Mouse (Mus musculus): Measurements from ENCODE around the gene Nms. TPM values are rescaled to one million over a fixed set of nuclear protein-coding genes. Genes with fewer than 3 reads are reported as not detected.

Nms gene
- not detected in 2 replicates for polyA plus RNA-seq (2011; ENCODE audit: insufficient read depth, insufficient read length, low replicate concordance, missing spikeins)

- H3K4me3 ChIP-seq (replicated peaks; ENCODE audit: control insufficient read depth, low read depth, low read length), result no peak within 1 kb of the TSS
- H3K27ac ChIP-seq (ENCODE audit: control insufficient read depth, insufficient read depth, low read depth, low read length, poor library complexity), result no peak within 1 kb of the TSS
- TF ChIP-seq CTCF (IDR thresholded peaks at IDR 0.05; ENCODE audit: control insufficient read depth, insufficient read depth, low read length) (no peak), POLR2A (IDR thresholded peaks at IDR 0.05; ENCODE audit: borderline replicate concordance, control insufficient read depth, low read depth, low read length) (no peak)
- 71% methylated on average over 6 of the region's 6 CpGs for WGBS
- H3K4me1 ChIP-seq (ENCODE audit: control insufficient read depth, insufficient read depth, low read length), result no peaks in the 10 kb centered on the region
These were observed at the start of gene Nms for GRCm38 (mm10) chr1:38938849-38939248. Nms (plus strand) TSS chr1:38939149.

- H3K27ac ChIP-seq (ENCODE audit: control insufficient read depth, insufficient read depth, low read depth, low read length, poor library complexity), result peak overlapping the region; percentile 12; the same call in 1 of the 2 replicates
- 67% methylated on average over 5 of the region's 5 CpGs for WGBS
- no peaks in the 10 kb centered on the region for H3K4me1 ChIP-seq (ENCODE audit: control insufficient read depth, insufficient read depth, low read length)
- TF ChIP-seq CTCF (IDR thresholded peaks at IDR 0.05; ENCODE audit: control insufficient read depth, insufficient read depth, low read length) (no peak), POLR2A (IDR thresholded peaks at IDR 0.05; ENCODE audit: borderline replicate concordance, control insufficient read depth, low read depth, low read length) (no peak)
- no peak overlapping the region for H3K4me3 ChIP-seq (replicated peaks; ENCODE audit: control insufficient read depth, low read depth, low read length)
These were observed 47.5 kb upstream of the Nms start for GRCm38 (mm10) chr1:38891444-38891843.

- Histone ChIP-seq H3K27ac (ENCODE audit: control insufficient read depth, insufficient read depth, low read depth, low read length, poor library complexity) (no peak overlapping the region), H3K4me3 (replicated peaks; ENCODE audit: control insufficient read depth, low read depth, low read length) (no peak overlapping the region), H3K4me1 (ENCODE audit: control insufficient read depth, insufficient read depth, low read length) (no peaks in the 10 kb centered on the region)
- TF ChIP-seq POLR2A (IDR thresholded peaks at IDR 0.05; ENCODE audit: borderline replicate concordance, control insufficient read depth, low read depth, low read length) (no peak), CTCF (IDR thresholded peaks at IDR 0.05; ENCODE audit: control insufficient read depth, insufficient read depth, low read length) (no peak)
- 78% methylated on average over 5 of the region's 5 CpGs for WGBS
These were observed 45.9 kb upstream of the Nms start for GRCm38 (mm10) chr1:38893081-38893480.

- Histone ChIP-seq H3K27ac (ENCODE audit: control insufficient read depth, insufficient read depth, low read depth, low read length, poor library complexity) (peak within 1 kb of the TSS; percentile 58), H3K4me1 (ENCODE audit: control insufficient read depth, insufficient read depth, low read length) (no peaks in the 10 kb centered on the region; the same call in 1 of the 2 replicates), H3K4me3 (replicated peaks; ENCODE audit: control insufficient read depth, low read depth, low read length) (peak within 1 kb of the TSS; percentile 76)
- TF ChIP-seq CTCF (IDR thresholded peaks at IDR 0.05; ENCODE audit: control insufficient read depth, insufficient read depth, low read length) (no peak), POLR2A (IDR thresholded peaks at IDR 0.05; ENCODE audit: borderline replicate concordance, control insufficient read depth, low read depth, low read length) (no peak; the same call in 1 of the 2 replicates)
- WGBS, result under 1% methylated on average over 67 of the region's 67 CpGs
These were observed 41.3 kb upstream of the Nms start, which contains the start of gene Chst10 for GRCm38 (mm10) chr1:38897431-38898248. Chst10 (minus strand) TSS chr1:38898161.

- 21% methylated on average over 5 of the region's 5 CpGs for WGBS
- Histone ChIP-seq H3K27ac (ENCODE audit: control insufficient read depth, insufficient read depth, low read depth, low read length, poor library complexity) (no peak overlapping the region), H3K4me1 (ENCODE audit: control insufficient read depth, insufficient read depth, low read length) (no peaks in the 10 kb centered on the region; the same call in 1 of the 2 replicates), H3K4me3 (replicated peaks; ENCODE audit: control insufficient read depth, low read depth, low read length) (no peak overlapping the region)
- TF ChIP-seq CTCF (IDR thresholded peaks at IDR 0.05; ENCODE audit: control insufficient read depth, insufficient read depth, low read length) (no peak), POLR2A (IDR thresholded peaks at IDR 0.05; ENCODE audit: borderline replicate concordance, control insufficient read depth, low read depth, low read length) (no peak)
These were observed 36.4 kb upstream of the Nms start for GRCm38 (mm10) chr1:38902571-38902970.

- Histone ChIP-seq H3K4me3 (replicated peaks; ENCODE audit: control insufficient read depth, low read depth, low read length) (no peak overlapping the region), H3K4me1 (ENCODE audit: control insufficient read depth, insufficient read depth, low read length) (no peaks in the 10 kb centered on the region), H3K27ac (ENCODE audit: control insufficient read depth, insufficient read depth, low read depth, low read length, poor library complexity) (no peak overlapping the region)
- no peak for TF ChIP-seq POLR2A (IDR thresholded peaks at IDR 0.05; ENCODE audit: borderline replicate concordance, control insufficient read depth, low read depth, low read length)
- no peak for TF ChIP-seq CTCF (IDR thresholded peaks at IDR 0.05; ENCODE audit: control insufficient read depth, insufficient read depth, low read length)
- WGBS, result 74% methylated on average over 2 of the region's 2 CpGs
These were observed 35.0 kb upstream of the Nms start for GRCm38 (mm10) chr1:38903985-38904384.

GRCm38 (mm10) chr1:38928996-38929395, 10.0 kb upstream of the Nms start:
- H3K4me1 ChIP-seq (ENCODE audit: control insufficient read depth, insufficient read depth, low read length), result no peaks in the 10 kb centered on the region
- 78% methylated on average over 4 of the region's 4 CpGs for WGBS
- no peak overlapping the region for H3K4me3 ChIP-seq (replicated peaks; ENCODE audit: control insufficient read depth, low read depth, low read length)
- no peak for TF ChIP-seq CTCF (IDR thresholded peaks at IDR 0.05; ENCODE audit: control insufficient read depth, insufficient read depth, low read length)
- TF ChIP-seq POLR2A (IDR thresholded peaks at IDR 0.05; ENCODE audit: borderline replicate concordance, control insufficient read depth, low read depth, low read length), result no peak
- H3K27ac ChIP-seq (ENCODE audit: control insufficient read depth, insufficient read depth, low read depth, low read length, poor library complexity), result no peak overlapping the region

- 69% methylated on average over 4 of the region's 4 CpGs for WGBS
- Histone ChIP-seq H3K4me1 (ENCODE audit: control insufficient read depth, insufficient read depth, low read length) (no peaks in the 10 kb centered on the region), H3K27ac (ENCODE audit: control insufficient read depth, insufficient read depth, low read depth, low read length, poor library complexity) (no peak overlapping the region)
These were observed 9.5 kb upstream of the Nms start for GRCm38 (mm10) chr1:38929468-38929867.

More at GRCm38 (mm10) chr1:38929468-38929867, 9.5 kb upstream of the Nms start:
- H3K4me3 ChIP-seq (replicated peaks; ENCODE audit: control insufficient read depth, low read depth, low read length), result no peak overlapping the region
- TF ChIP-seq CTCF (IDR thresholded peaks at IDR 0.05; ENCODE audit: control insufficient read depth, insufficient read depth, low read length) (no peak), POLR2A (IDR thresholded peaks at IDR 0.05; ENCODE audit: borderline replicate concordance, control insufficient read depth, low read depth, low read length) (no peak)

Measured in bone marrow, adult 2 months (tissue).